Mouse (Mus musculus) hematopoietic stem cell, adult 5-6 weeks (primary cell): ENCODE results near the gene Lilra6. TPM values are rescaled to one million over a fixed set of nuclear protein-coding genes. Genes with fewer than 3 reads are reported as not detected.
A peak's percentile ranks its signal among the peaks of the same experiment; 100 is the strongest.
"Not testable (repeated sequence)": the region's sequence is repeated elsewhere in the genome, so short reads cannot be mapped to it uniquely, and the experiment has no call there.

ENCODE experiments used
- ATAC-seq, 2 experiments: fragments of 125-278 bp in 1 of 2; replicated peaks in 1 of 2; 2 replicates each; pipeline ENCODE4 v1.8.0; 2016 to 2017; ENCODE audit warnings: inconsistent platforms in 2 of 2, mild to moderate bottlenecking in 2 of 2, moderate number of reproducible peaks in 2 of 2, low read depth in 1 of 2, moderate TSS enrichment in 1 of 2; ENCODE audit not compliant: low FRiP score in 2 of 2, poor library complexity in 2 of 2, severe bottlenecking in 2 of 2, insufficient read depth in 1 of 2, low TSS enrichment in 1 of 2
- total RNA-seq: library from RNA; stranded (forward); fragments of 172-1452, 232-1000 nt; gene quantifications from 2 replicates; pipeline ENCODE4 v1.2.3, GENCODE M21; 2017

The Lilra6 gene
- total RNA-seq, result 0.94 and 3.1 TPM in 2 replicates

GRCm38 (mm10) chr7:3915387-3915786 lies at the start of gene Lilra6:
Gene Lilra6 (minus strand): TSS chr7:3915503.
- not testable (repeated sequence) for ATAC-seq

- no peak for ATAC-seq
Observed at GRCm38 (mm10) chr7:3962017-3962416, 46.7 kb upstream of the Lilra6 start.

GRCm38 (mm10) chr7:3957387-3957786 lies 42.1 kb upstream of the Lilra6 start:
- no peak for ATAC-seq

- peak in 1 of 2 experiments; percentile 49; a peak in 1 of 4 replicates for ATAC-seq
Observed at GRCm38 (mm10) chr7:3949159-3949558, 33.9 kb upstream of the Lilra6 start.

GRCm38 (mm10) chr7:3948223-3948622 lies 32.9 kb upstream of the Lilra6 start:
- no peak for ATAC-seq

GRCm38 (mm10) chr7:3946117-3946516 lies 30.8 kb upstream of the Lilra6 start:
- no peak for ATAC-seq

GRCm38 (mm10) chr7:3940915-3941314 lies 25.6 kb upstream of the Lilra6 start:
- ATAC-seq, result peak; percentile 92 to 95

- ATAC-seq, result no peak
Observed at GRCm38 (mm10) chr7:3939866-3940525, 24.7 kb upstream of the Lilra6 start.

DNA sequence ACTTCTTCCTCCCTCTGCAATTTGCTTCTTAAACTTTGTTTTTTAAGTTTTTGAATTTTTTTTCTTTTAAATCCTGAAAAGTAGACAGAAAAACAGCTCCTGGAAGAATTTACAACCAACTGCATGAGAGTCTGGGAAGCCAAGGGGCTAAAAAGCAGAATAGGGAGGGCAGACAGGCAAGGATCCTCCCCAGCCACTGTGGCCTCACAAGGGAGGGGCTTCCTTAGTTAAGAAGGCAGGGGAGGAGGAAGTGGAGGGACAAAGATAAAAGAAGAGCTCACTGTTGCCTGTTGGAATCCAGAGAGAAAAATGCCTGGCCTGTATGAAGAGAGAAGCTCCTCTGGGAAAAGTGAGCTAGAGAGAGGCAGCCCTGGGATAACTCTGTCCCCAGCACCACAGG lies 20.2 kb upstream of the Lilra6 start:
- ATAC-seq, result 0 out of 4 replicates have a peak, but pooled peaks of 1 of the 2 experiments have one; percentile 32

DNA sequence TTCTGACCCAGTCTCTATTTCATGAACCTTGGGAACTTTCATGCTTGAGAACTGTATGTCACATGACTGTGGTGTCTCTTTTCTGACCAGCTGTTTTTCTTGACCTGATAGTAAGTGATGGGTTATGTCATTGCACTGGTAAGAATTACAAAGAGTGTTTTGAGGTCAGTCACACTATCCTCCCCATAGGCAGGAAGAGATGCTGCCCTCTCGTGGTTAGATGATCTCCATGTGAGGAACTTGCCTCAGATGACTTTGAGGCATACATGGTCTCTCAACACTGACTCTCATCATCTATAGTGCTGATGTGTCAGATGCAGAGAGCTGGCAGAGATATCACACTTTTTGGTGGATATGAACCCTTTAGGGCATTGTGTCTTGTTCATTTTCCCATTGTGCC lies 11.6 kb downstream of the Lilra6 start:
- ATAC-seq, result no peak

GRCm38 (mm10) chr7:3898036-3898590 lies 17.2 kb downstream of the Lilra6 start, which contains the start of gene Gm14548:
Gene Gm14548 (minus strand): TSS chr7:3898120.
- peak; percentile 80 to 89 for ATAC-seq

GRCm38 (mm10) chr7:3875032-3875431 lies 40.3 kb downstream of the Lilra6 start:
- ATAC-seq, result not testable (repeated sequence)

Other genes starting within 250 kb of the Lilra6 start
- 11.1 and 15.4 TPM in 2 replicates for gene Leng1, start 249.7 kb downstream of the Lilra6 start, total RNA-seq
- 6.4 and 6.7 TPM in 2 replicates for gene Tmc4, start 237.9 kb downstream of the Lilra6 start, total RNA-seq
- 29.4 and 41.6 TPM in 2 replicates for gene Tsen34, start 222.6 kb downstream of the Lilra6 start, total RNA-seq
- 25.3 and 28.2 TPM in 2 replicates for gene Mboat7, start 222.0 kb downstream of the Lilra6 start, total RNA-seq
- 1,808 and 2,399 TPM in 2 replicates for gene Rps9, start 211.5 kb downstream of the Lilra6 start, total RNA-seq
- gene Pirb, start 195.1 kb downstream of the Lilra6 start, total RNA-seq, result 5.6 and 14.5 TPM in 2 replicates
- 0.69 and 0.74 TPM in 2 replicates for gene Gm15448, start 89.8 kb downstream of the Lilra6 start, total RNA-seq
- 6.4 TPM in 1 of 2 replicates, not detected in the other for gene Pira2, start 70.5 kb downstream of the Lilra6 start, total RNA-seq
- gene Gm14548, start 17.4 kb downstream of the Lilra6 start, total RNA-seq, result 0.94 and 1.9 TPM in 2 replicates
- 58.2 and 81.5 TPM in 2 replicates for gene Lair1, start 147.7 kb upstream of the Lilra6 start, total RNA-seq
- gene Ttyh1, start 203.9 kb upstream of the Lilra6 start, total RNA-seq, result 3.6 TPM in 1 of 2 replicates, not detected in the other
- 33.4 and 52.8 TPM in 2 replicates for gene Leng8, start 221.5 kb upstream of the Lilra6 start, total RNA-seq
- 3.7 and 4.5 TPM in 2 replicates for gene Leng9, start 234.9 kb upstream of the Lilra6 start, total RNA-seq
- not detected in 2 replicates for gene Cdc42ep5, start 249.4 kb upstream of the Lilra6 start, total RNA-seq